Mouse (Mus musculus) megakaryocyte, adult 5-6 weeks (primary cell): ENCODE data around the gene Mfsd14a. TPM values are rescaled to one million over a fixed set of nuclear protein-coding genes. Genes with fewer than 3 reads are reported as not detected.

Experiments used
- ATAC-seq: 2 replicates; pipeline ENCODE4 v1.8.0; 2016; ENCODE audit warnings: mild to moderate bottlenecking, inconsistent platforms; ENCODE audit not compliant: poor library complexity, severe bottlenecking
- total RNA-seq, 2 experiments: library from RNA; stranded (forward) in 1 of 2; stranded (reverse) in 1 of 2; fragments of 153-499, 151-499 nt in 1 of 2; fragments of 221-1000, 200-1000 nt in 1 of 2; gene quantifications; 2 replicates each; pipeline versions ENCODE4 v1.2.3 to v1.2.4; 2015 to 2017

Mfsd14a gene
- total RNA-seq, 2 experiments from 2014 or later: 88.5 to 91.5 TPM

GRCm38 (mm10) chr3:116653278-116653945, 9.1 kb downstream of the Mfsd14a start:
- ATAC-seq: no peak

- no peak for ATAC-seq
Observed at GRCm38 (mm10) chr3:116652033-116652446, 10.4 kb downstream of the Mfsd14a start.

- ATAC-seq: no peak
Observed at GRCm38 (mm10) chr3:116650698-116651097, 11.8 kb downstream of the Mfsd14a start.

GRCm38 (mm10) chr3:116648805-116649204, 13.7 kb downstream of the Mfsd14a start:
- peak; percentile 93 for ATAC-seq

GRCm38 (mm10) chr3:116646387-116646786, 16.1 kb downstream of the Mfsd14a start:
- no peak for ATAC-seq

GRCm38 (mm10) chr3:116642373-116642772, 20.1 kb downstream of the Mfsd14a start:
- peak; percentile 13; the same call in 1 of the 2 replicates for ATAC-seq

- ATAC-seq: peak; percentile 77
Observed at GRCm38 (mm10) chr3:116641811-116642371, 20.6 kb downstream of the Mfsd14a start.

GRCm38 (mm10) chr3:116640024-116640423, 22.5 kb downstream of the Mfsd14a start:
- peak; percentile 53 for ATAC-seq

GRCm38 (mm10) chr3:116638572-116638971, 23.9 kb downstream of the Mfsd14a start:
- ATAC-seq: no peak

GRCm38 (mm10) chr3:116637693-116638476, 24.6 kb downstream of the Mfsd14a start:
- 0 out of 2 replicates have a peak, but pooled peaks have one; percentile 7 for ATAC-seq

GRCm38 (mm10) chr3:116635799-116636198, 26.7 kb downstream of the Mfsd14a start:
- ATAC-seq: no peak

- ATAC-seq: peak; percentile 86
Observed at GRCm38 (mm10) chr3:116634853-116635252, 27.6 kb downstream of the Mfsd14a start.

- peak; percentile 46 for ATAC-seq
Observed at GRCm38 (mm10) chr3:116634091-116634490, 28.4 kb downstream of the Mfsd14a start.

- ATAC-seq: peak; percentile 31; the same call in 1 of the 2 replicates
Observed at GRCm38 (mm10) chr3:116632971-116633370, 29.5 kb downstream of the Mfsd14a start.

GRCm38 (mm10) chr3:116631459-116631858, 31.0 kb downstream of the Mfsd14a start:
- no peak for ATAC-seq

GRCm38 (mm10) chr3:116622641-116623040, 39.8 kb downstream of the Mfsd14a start:
- no peak for ATAC-seq

- peak; percentile 62 for ATAC-seq
Observed at GRCm38 (mm10) chr3:116620636-116621370, 41.7 kb downstream of the Mfsd14a start.

GRCm38 (mm10) chr3:116618855-116619254, 43.6 kb downstream of the Mfsd14a start:
- no peak for ATAC-seq

GRCm38 (mm10) chr3:116615318-116616068, 47.0 kb downstream of the Mfsd14a start:
- ATAC-seq: peak; percentile 73

GRCm38 (mm10) chr3:116614295-116614892, 48.1 kb downstream of the Mfsd14a start, which contains the start of gene Trmt13:
Gene Trmt13 (minus strand): TSS chr3:116614587.
- no peak for ATAC-seq
